Mouse (Mus musculus) MEL (cell line): Measurements from ENCODE around the gene Fbrs. TPM values are rescaled to one million over a fixed set of nuclear protein-coding genes. Genes with fewer than 3 reads are reported as not detected.

ENCODE experiments used
- DNase-seq: peaks from one replicate; pipeline ENCODE4 v3.0.0; 2011; ENCODE audit warnings: low read depth, low spot score
- H3K27ac ChIP-seq: 2 replicates; pipeline ENCODE4 v1.5.1; 2012; ENCODE audit warnings: low read depth, mild to moderate bottlenecking, control low read depth, low read length, moderate library complexity; ENCODE audit not compliant: control insufficient read depth
- H3K27me3 ChIP-seq, 2 experiments: fragments of 150-350 bp in 1 of 2; sonication (generic) in 1 of 2; 2 replicates each; pipeline ENCODE4 v1.6.1; 2012; ENCODE audit warnings: low read length in 2 of 2, mild to moderate bottlenecking in 2 of 2, improper control_type of control experiment in 1 of 2, moderate library complexity in 1 of 2; ENCODE audit not compliant: insufficient read depth in 2 of 2, control insufficient read depth in 1 of 2
- H3K36me3 ChIP-seq, 2 experiments: 2 replicates each; pipeline ENCODE4 v1.6.1; 2012 to 2014; ENCODE audit warnings: low read length in 2 of 2, improper control_type of control experiment in 1 of 2, inconsistent platforms in 1 of 2, mild to moderate bottlenecking in 1 of 2; ENCODE audit not compliant: insufficient read depth in 2 of 2, control insufficient read depth in 1 of 2
- H3K4me1 ChIP-seq, 2 experiments: fragments of 150-350 bp in 1 of 2; sonication (generic) in 1 of 2; 2 replicates each; pipeline ENCODE4 v1.6.1; 2012; ENCODE audit warnings: low read length in 2 of 2, improper control_type of control experiment in 1 of 2, mild to moderate bottlenecking in 1 of 2; ENCODE audit not compliant: insufficient read depth in 2 of 2, control insufficient read depth in 1 of 2
- H3K4me3 ChIP-seq, 2 experiments: fragments of 150-350 bp in 1 of 2; sonication (generic) in 1 of 2; 2 replicates each; pipeline ENCODE4 v1.5.1; 2012; ENCODE audit warnings: low read depth in 2 of 2, low read length in 2 of 2, mild to moderate bottlenecking in 2 of 2, moderate library complexity in 2 of 2, control low read depth in 1 of 2, improper control_type of control experiment in 1 of 2; ENCODE audit not compliant: control insufficient read depth in 1 of 2, insufficient read depth in 1 of 2
- H3K79me2 ChIP-seq: 2 replicates; pipeline ENCODE4 v1.6.1; 2012; ENCODE audit warnings: mild to moderate bottlenecking, low read length, moderate library complexity; ENCODE audit not compliant: control insufficient read depth, poor library complexity, insufficient read depth
- H3K9ac ChIP-seq: 2 replicates; pipeline ENCODE4 v1.6.1; 2012; ENCODE audit warnings: low read depth, mild to moderate bottlenecking, control low read depth, low read length, moderate library complexity; ENCODE audit not compliant: control insufficient read depth, poor library complexity, severe bottlenecking
- H3K9me3 ChIP-seq: fragments of 150-350 bp; sonication (generic); replicated peaks from 2 replicates; pipeline ENCODE4 v1.6.1; 2012; ENCODE audit warnings: mild to moderate bottlenecking, low read length, improper control_type of control experiment, moderate library complexity; ENCODE audit not compliant: insufficient read depth
- CHD1 ChIP-seq: IDR thresholded peaks from 2 replicates; pipeline ENCODE4 v1.6.1; 2012; ENCODE audit warnings: low read depth, mild to moderate bottlenecking, inconsistent platforms, low read length, improper control_type of control experiment
- CHD2 ChIP-seq: IDR thresholded peaks from 2 replicates; pipeline ENCODE4 v1.6.1; 2011; ENCODE audit warnings: low read length, improper control_type of control experiment
- CTCF ChIP-seq, 3 experiments: IDR thresholded peaks in 2 of 3; conservative IDR thresholded peaks in 1 of 3; 2 replicates each; pipeline ENCODE4 v1.5.1; 2011 to 2012; ENCODE audit warnings: low read length in 3 of 3, low read depth in 2 of 3, mild to moderate bottlenecking in 2 of 3, improper control_type of control experiment in 1 of 3, inconsistent platforms in 1 of 3, mixed read lengths in 1 of 3, moderate library complexity in 1 of 3; ENCODE audit not compliant: control insufficient read depth in 1 of 3, insufficient read depth in 1 of 3, poor library complexity in 1 of 3, severe bottlenecking in 1 of 3
- E2F4 ChIP-seq: IDR thresholded peaks from 2 replicates; pipeline ENCODE4 v1.6.1; 2011; ENCODE audit warnings: low read depth, low read length, improper control_type of control experiment, borderline replicate concordance
- ELF1 ChIP-seq: IDR thresholded peaks from 2 replicates; pipeline ENCODE4 v1.6.1; 2014; ENCODE audit warnings: low read depth, mild to moderate bottlenecking, inconsistent platforms, low read length, improper control_type of control experiment, moderate library complexity
- EP300 ChIP-seq, 2 experiments: IDR thresholded peaks; 2 replicates each; pipeline ENCODE4 v1.6.1; 2011; ENCODE audit warnings: improper control_type of control experiment in 2 of 2, low read length in 2 of 2, low read depth in 1 of 2, mild to moderate bottlenecking in 1 of 2
- ETS1 ChIP-seq: IDR thresholded peaks from 2 replicates; pipeline ENCODE4 v1.6.1; 2012; ENCODE audit warnings: low read depth, mild to moderate bottlenecking, inconsistent platforms, low read length, improper control_type of control experiment, moderate library complexity
- GABPA ChIP-seq: IDR thresholded peaks from 2 replicates; pipeline ENCODE4 v1.6.1; 2012; ENCODE audit warnings: low read depth, mild to moderate bottlenecking, inconsistent platforms, low read length, improper control_type of control experiment, moderate library complexity
- GATA1 ChIP-seq: IDR thresholded peaks from 2 replicates; pipeline ENCODE4 v1.6.1; 2011; ENCODE audit warnings: low read depth, low read length, improper control_type of control experiment
- HCFC1 ChIP-seq: IDR thresholded peaks from 2 replicates; pipeline ENCODE4 v1.6.1; 2012; ENCODE audit warnings: low read depth, mild to moderate bottlenecking, inconsistent platforms, low read length, improper control_type of control experiment, moderate library complexity
- MAFK ChIP-seq: IDR thresholded peaks from 2 replicates; pipeline ENCODE4 v1.6.1; 2011; ENCODE audit warnings: low read depth, mild to moderate bottlenecking, low read length, improper control_type of control experiment, borderline replicate concordance
- MAX ChIP-seq: IDR thresholded peaks from 2 replicates; pipeline ENCODE4 v1.6.1; 2011; ENCODE audit warnings: low read length, improper control_type of control experiment
- MEF2A ChIP-seq: IDR thresholded peaks from 2 replicates; pipeline ENCODE4 v1.6.1; 2014; ENCODE audit warnings: low read depth, mild to moderate bottlenecking, inconsistent platforms, low read length, improper control_type of control experiment; ENCODE audit not compliant: poor library complexity, insufficient replicate concordance, severe bottlenecking; ENCODE audit errors: extremely low read depth
- MYC ChIP-seq: IDR thresholded peaks from 2 replicates; pipeline ENCODE4 v1.6.1; 2011; ENCODE audit warnings: low read depth, mild to moderate bottlenecking, low read length, improper control_type of control experiment, moderate library complexity
- NRF1 ChIP-seq: IDR thresholded peaks from 2 replicates; pipeline ENCODE4 v1.6.1; 2014; ENCODE audit warnings: low read depth, mild to moderate bottlenecking, inconsistent platforms, low read length, improper control_type of control experiment, moderate library complexity; ENCODE audit not compliant: poor library complexity, insufficient read depth, severe bottlenecking
- RAD21 ChIP-seq: IDR thresholded peaks from 2 replicates; pipeline ENCODE4 v1.6.1; 2011; ENCODE audit warnings: mild to moderate bottlenecking, low read depth, low read length, improper control_type of control experiment
- SIN3A ChIP-seq: IDR thresholded peaks from 2 replicates; pipeline ENCODE4 v1.6.1; 2012; ENCODE audit warnings: low read length, improper control_type of control experiment, inconsistent platforms
- TAL1 ChIP-seq: IDR thresholded peaks from 2 replicates; pipeline ENCODE4 v1.6.1; 2012; ENCODE audit warnings: mild to moderate bottlenecking, inconsistent platforms, low read length, moderate library complexity, mixed read lengths
- TBP ChIP-seq: IDR thresholded peaks from 2 replicates; pipeline ENCODE4 v1.8.0; 2011; ENCODE audit warnings: low read depth, low read length, improper control_type of control experiment
- TCF12 ChIP-seq: IDR thresholded peaks from 2 replicates; pipeline ENCODE4 v1.6.1; 2014; ENCODE audit warnings: low read depth, mild to moderate bottlenecking, inconsistent platforms, low read length, improper control_type of control experiment, moderate library complexity
- UBTF ChIP-seq: IDR thresholded peaks from 2 replicates; pipeline ENCODE4 v1.6.1; 2012; ENCODE audit warnings: low read depth, mild to moderate bottlenecking, inconsistent platforms, low read length, improper control_type of control experiment, moderate library complexity, borderline replicate concordance; ENCODE audit not compliant: insufficient read depth
- USF1 ChIP-seq: IDR thresholded peaks from 2 replicates; pipeline ENCODE4 v1.6.1; 2014; ENCODE audit warnings: low read depth, mild to moderate bottlenecking, inconsistent platforms, low read length, improper control_type of control experiment, moderate library complexity
- ZC3H11A ChIP-seq: IDR thresholded peaks from 2 replicates; pipeline ENCODE4 v1.6.1; 2012; ENCODE audit warnings: low read depth, mild to moderate bottlenecking, inconsistent platforms, low read length, improper control_type of control experiment
- ZMIZ1 ChIP-seq: IDR thresholded peaks from 2 replicates; pipeline ENCODE4 v1.6.1; 2012; ENCODE audit warnings: low read depth, mild to moderate bottlenecking, inconsistent platforms, low read length, improper control_type of control experiment, moderate library complexity
- ZNF384 ChIP-seq: IDR thresholded peaks from 2 replicates; pipeline ENCODE4 v1.6.1; 2012; ENCODE audit warnings: low read depth, mild to moderate bottlenecking, inconsistent platforms, low read length, improper control_type of control experiment
- polyA plus RNA-seq, 2 experiments: library from polyadenylated mRNA; stranded (reverse) in 1 of 2; unstranded in 1 of 2; fragments of >175 nt in 1 of 2; fragments of >200 nt in 1 of 2; gene quantifications; 2 replicates each; pipeline versions ENCODE4 v1.2.1 to v1.2.4; 2012; ENCODE audit warnings: low replicate concordance in 2 of 2, low read depth in 1 of 2; ENCODE audit not compliant: insufficient read length in 2 of 2, insufficient read depth in 1 of 2, missing spikeins in 1 of 2
- total RNA-seq: library from RNA; depleted of rRNA; stranded (reverse); fragments of 300-350 nt; gene quantifications from 2 replicates; pipeline ENCODE4 v1.2.3, GENCODE M21; 2012

Fbrs gene
- total and polyA plus RNA-seq, 3 experiments, result 7.5 to 53.3 TPM; not detected in 1

GRCm38 (mm10) chr7:127494648-127495047 is 15.6 kb downstream of the Fbrs start:
- TF ChIP-seq CHD2 (no peak), ETS1 (0 out of 2 replicates have a peak, but pooled peaks have one; percentile 7), GATA1 (no peak), GABPA (no peak), TBP (no peak), UBTF (no peak), MAFK (no peak), EP300 (IDR thresholded peaks at IDR 0.05; ENCODE audit: low read depth in 1 of 2, low read length in 2 of 2) (peak in 1 of 2 experiments; percentile 17; a peak in 1 of 4 replicates), MAX (no peak), TCF12 (0 out of 2 replicates have a peak, but pooled peaks have one; percentile 10), ELF1 (no peak)
- H3K79me2 ChIP-seq, result no peaks in the 10 kb centered on the region
- no peak overlapping the region for H3K4me3 ChIP-seq
- peaks cover 0 to 3% of the 10 kb centered on the region in 2 experiments; a peak in 2 of 4 replicates for H3K36me3 ChIP-seq
- peak; percentile 34 for DNase-seq
- no peak overlapping the region for H3K9ac ChIP-seq
- no peaks in the 10 kb centered on the region for H3K27me3 ChIP-seq
- H3K4me1 ChIP-seq, result no peaks in the 10 kb centered on the region
- no peak overlapping the region for H3K27ac ChIP-seq
- no peaks in the 10 kb centered on the region for H3K9me3 ChIP-seq

- Histone ChIP-seq H3K9ac (no peak overlapping the region), H3K4me3 (no peak overlapping the region), H3K27me3 (no peaks in the 10 kb centered on the region), H3K4me1 (no peaks in the 10 kb centered on the region), H3K9me3 (no peaks in the 10 kb centered on the region), H3K79me2 (no peaks in the 10 kb centered on the region), H3K36me3 (no peaks in the 10 kb centered on the region; a peak in 1 of 4 replicates), H3K27ac (no peak overlapping the region)
- TF ChIP-seq CTCF (IDR thresholded peaks at IDR 0.05 in 2 of 3, conservative IDR thresholded peaks at IDR 0.05 in 1 of 3; ENCODE audit: control insufficient read depth in 1 of 3, insufficient read depth in 1 of 3, low read depth in 2 of 3, low read length in 3 of 3, poor library complexity in 1 of 3, severe bottlenecking in 1 of 3) (no peak), TAL1 (no peak), CHD1 (no peak), SIN3A (no peak), EP300 (IDR thresholded peaks at IDR 0.05; ENCODE audit: low read depth in 1 of 2, low read length in 2 of 2) (no peak), ELF1 (no peak), ZMIZ1 (no peak), UBTF (no peak), USF1 (no peak), ZNF384 (no peak), ZC3H11A (no peak), MEF2A (no peak), RAD21 (no peak), E2F4 (no peak), HCFC1 (no peak), MAFK (no peak), NRF1 (no peak), MYC (no peak)
- no peak for DNase-seq
Measured at GRCm38 (mm10) chr7:127497382-127497781, 18.4 kb downstream of the Fbrs start.
